Mouse (Mus musculus) embryonic facial prominence, embryonic 10.5 days (tissue): ENCODE measurements around the gene Iqch. TPM values are rescaled to one million over a fixed set of nuclear protein-coding genes. Genes with fewer than 3 reads are reported as not detected.

Source experiments
- DNase-seq: peaks from one replicate; pipeline ENCODE4 v3.0.0-alpha.2; 2017; ENCODE audit warnings: low spot score
- H3K27ac ChIP-seq: fragments of 300-500 bp; sonication (generic); replicated peaks from 2 replicates; pipeline ENCODE4 v1.5.1; 2016; ENCODE audit warnings: mild to moderate bottlenecking
- H3K27me3 ChIP-seq: fragments of 300-500 bp; sonication (generic); replicated peaks from 2 replicates; pipeline ENCODE4 v1.6.1; 2016; ENCODE audit warnings: low read depth, mild to moderate bottlenecking; ENCODE audit not compliant: poor library complexity, severe bottlenecking
- H3K36me3 ChIP-seq: fragments of 300-500 bp; sonication (generic); replicated peaks from 2 replicates; pipeline ENCODE4 v1.6.1; 2016; ENCODE audit warnings: mild to moderate bottlenecking, moderate library complexity
- H3K4me1 ChIP-seq: fragments of 300-500 bp; sonication (generic); 2 replicates; pipeline ENCODE4 v1.6.1; 2016
- H3K4me3 ChIP-seq: fragments of 300-500 bp; sonication (generic); 2 replicates; pipeline ENCODE4 v1.5.1; 2016; ENCODE audit warnings: mild to moderate bottlenecking, moderate library complexity
- H3K9me3 ChIP-seq: fragments of 300-500 bp; sonication (generic); 2 replicates; pipeline ENCODE4 v1.6.1; 2016; ENCODE audit warnings: mild to moderate bottlenecking
- WGBS: fragments of 180-500 bp; shearing (Covaris S2); methylation state at CpG from one replicate; pipeline ENCODE4 v1.1.7; 2016; 5-methylcytosine and 5-hydroxymethylcytosine counted together
- polyA plus RNA-seq: library from polyadenylated mRNA; unstranded; fragments of >200 nt; fragmentation: Nextera tagmentation; extraction: Ambion mirVana; gene quantifications from 2 replicates; pipeline ENCODE4 v1.2.1, GENCODE M21; 2016

The Iqch gene
- polyA plus RNA-seq, 1 experiment from 2014 or later: 0.09 TPM

- H3K9me3 ChIP-seq: no peaks in the 10 kb centered on the region
- no peak for DNase-seq
- no peaks in the 10 kb centered on the region for H3K27me3 ChIP-seq
- H3K36me3 ChIP-seq: peaks cover 59% of the 10 kb centered on the region
- H3K4me3 ChIP-seq: no peak overlapping the region
- peaks cover 9% of the 10 kb centered on the region; the same call in 1 of the 2 replicates for H3K4me1 ChIP-seq
- H3K27ac ChIP-seq: no peak overlapping the region
- 66% methylated on average over 11 of the region's 11 CpGs for WGBS
Measured at GRCm38 (mm10) chr9:63632924-63633323, 30.6 kb upstream of the Iqch start.

- Histone ChIP-seq H3K4me3 (no peak overlapping the region), H3K27me3 (no peaks in the 10 kb centered on the region), H3K36me3 (peaks cover 59% of the 10 kb centered on the region), H3K4me1 (peaks cover 9% of the 10 kb centered on the region; the same call in 1 of the 2 replicates), H3K27ac (no peak overlapping the region), H3K9me3 (no peaks in the 10 kb centered on the region)
- DNase-seq: no peak
- WGBS: 94% methylated on average over 4 of the region's 4 CpGs
Measured at GRCm38 (mm10) chr9:63632045-63632444, 29.8 kb upstream of the Iqch start.

- H3K4me3 ChIP-seq: no peak overlapping the region
- 91% methylated on average over 9 of the region's 9 CpGs for WGBS
- DNase-seq: no peak
Measured at GRCm38 (mm10) chr9:63625090-63625756, 22.9 kb upstream of the Iqch start.

GRCm38 (mm10) chr9:63623895-63624569, 21.7 kb upstream of the Iqch start:
- Histone ChIP-seq H3K9me3 (no peaks in the 10 kb centered on the region), H3K4me1 (peaks cover 16% of the 10 kb centered on the region), H3K4me3 (no peak overlapping the region), H3K27me3 (no peaks in the 10 kb centered on the region), H3K36me3 (peaks cover 70% of the 10 kb centered on the region), H3K27ac (no peak overlapping the region)
- 76% methylated on average over 15 of the region's 15 CpGs for WGBS
- DNase-seq: no peak

More at GRCm38 (mm10) chr9:63625090-63625756, 22.9 kb upstream of the Iqch start:
- Histone ChIP-seq H3K9me3 (no peaks in the 10 kb centered on the region), H3K27me3 (no peaks in the 10 kb centered on the region), H3K4me1 (peaks cover 16% of the 10 kb centered on the region), H3K36me3 (peaks cover 70% of the 10 kb centered on the region), H3K27ac (no peak overlapping the region)

GRCm38 (mm10) chr9:63617967-63618366, 15.7 kb upstream of the Iqch start:
- H3K27ac ChIP-seq: no peak overlapping the region
- no peak for DNase-seq
- H3K4me3 ChIP-seq: no peak overlapping the region
- H3K27me3 ChIP-seq: no peaks in the 10 kb centered on the region
- H3K36me3 ChIP-seq: peaks cover 55% of the 10 kb centered on the region
- H3K4me1 ChIP-seq: peaks cover 21% of the 10 kb centered on the region
- no peaks in the 10 kb centered on the region for H3K9me3 ChIP-seq
- 95% methylated on average over 2 of the region's 2 CpGs for WGBS

DNA sequence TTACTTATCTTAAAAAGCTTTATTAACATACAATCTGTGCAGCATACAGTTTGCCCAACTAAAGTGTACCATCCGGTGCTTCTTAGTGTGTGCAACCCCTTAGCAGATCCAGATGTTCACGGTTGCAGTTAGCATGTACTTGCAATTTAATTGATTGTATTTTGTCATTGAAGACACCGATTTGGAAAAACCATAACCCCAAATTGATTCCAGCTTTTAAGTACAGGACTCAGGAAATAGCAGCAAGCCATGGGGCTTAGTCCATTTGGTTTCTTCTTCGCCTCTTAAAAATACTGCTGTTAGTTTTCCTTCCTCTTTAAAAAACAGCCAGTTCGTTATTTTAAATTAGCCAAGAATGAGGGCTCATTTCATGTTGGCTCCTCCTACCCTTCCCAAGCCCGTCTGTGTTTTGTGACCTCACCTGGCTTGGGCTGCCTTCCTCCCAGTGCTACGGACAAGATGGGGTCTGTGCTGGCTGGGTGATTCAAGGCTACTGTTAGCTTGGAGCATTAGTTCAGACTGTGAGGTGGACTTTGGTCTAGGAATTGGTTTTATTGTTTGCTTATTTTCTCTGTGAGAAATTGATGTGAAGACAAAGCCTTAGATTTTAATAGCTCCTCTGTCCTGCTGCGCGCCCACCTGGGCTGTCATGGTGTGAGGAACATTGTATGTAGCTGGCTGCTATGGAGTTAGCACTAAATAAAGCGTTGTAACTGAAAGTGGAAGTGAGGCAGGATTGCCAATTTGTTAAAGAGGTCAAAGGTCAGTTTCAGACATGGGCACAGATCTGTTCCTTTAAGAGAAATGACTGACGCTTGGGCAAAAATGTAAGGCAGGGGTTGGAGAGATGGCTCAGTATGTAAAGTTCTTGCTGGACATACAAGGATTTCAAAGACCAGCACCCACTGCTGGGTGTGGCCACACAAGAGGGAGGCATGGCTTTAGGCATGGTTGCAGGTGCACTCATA, 12.0 kb upstream of the Iqch start:
- no peak for DNase-seq
- no peaks in the 10 kb centered on the region for H3K9me3 ChIP-seq
- H3K27ac ChIP-seq: no peak overlapping the region
- 67% methylated on average over 11 of the region's 11 CpGs for WGBS
- peaks cover 28% of the 10 kb centered on the region for H3K36me3 ChIP-seq
- H3K4me3 ChIP-seq: no peak overlapping the region
- H3K27me3 ChIP-seq: no peaks in the 10 kb centered on the region
- peaks cover 53% of the 10 kb centered on the region for H3K4me1 ChIP-seq

DNA sequence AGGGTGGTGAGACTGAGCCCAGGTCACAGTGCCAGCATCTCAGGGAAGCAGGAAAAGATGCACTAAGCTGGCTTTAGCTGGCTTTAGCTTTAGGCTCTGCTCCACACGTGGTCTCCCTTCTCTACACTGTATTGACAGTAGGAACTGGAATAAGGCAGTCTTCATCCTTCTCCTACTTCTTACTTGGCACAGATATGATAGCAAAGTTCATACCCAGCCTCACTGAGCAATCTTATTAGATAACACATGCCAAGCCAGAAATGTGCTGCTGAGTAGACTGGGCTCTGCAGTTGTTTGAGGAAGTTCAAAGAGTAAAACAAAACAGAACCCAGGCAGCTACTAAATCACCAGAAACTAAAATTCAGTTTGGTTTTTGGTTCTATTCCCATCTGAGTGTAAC, 11.3 kb upstream of the Iqch start:
- Histone ChIP-seq H3K36me3 (peaks cover 21% of the 10 kb centered on the region), H3K9me3 (no peaks in the 10 kb centered on the region), H3K27me3 (no peaks in the 10 kb centered on the region), H3K4me3 (no peak overlapping the region), H3K27ac (0 out of 2 replicates have a peak overlapping the region, but pooled peaks have one; percentile 5), H3K4me1 (peaks cover 60% of the 10 kb centered on the region)
- no peak for DNase-seq
- WGBS: 41% methylated on average over 1 of the region's 1 CpGs

- Histone ChIP-seq H3K4me3 (no peak overlapping the region), H3K36me3 (peaks cover 14% of the 10 kb centered on the region), H3K27me3 (no peaks in the 10 kb centered on the region), H3K4me1 (peaks cover 62% of the 10 kb centered on the region), H3K9me3 (no peaks in the 10 kb centered on the region), H3K27ac (peak overlapping the region; percentile 5; the same call in 1 of the 2 replicates)
- WGBS: 52% methylated on average over 16 of the region's 16 CpGs
- DNase-seq: peak; percentile 59
Measured at GRCm38 (mm10) chr9:63612565-63613515, 10.5 kb upstream of the Iqch start.

GRCm38 (mm10) chr9:63611967-63612366, 9.7 kb upstream of the Iqch start:
- Histone ChIP-seq H3K4me3 (no peak overlapping the region), H3K36me3 (peaks cover 5% of the 10 kb centered on the region), H3K4me1 (peaks cover 62% of the 10 kb centered on the region), H3K27ac (no peak overlapping the region; the same call in 1 of the 2 replicates), H3K27me3 (no peaks in the 10 kb centered on the region), H3K9me3 (no peaks in the 10 kb centered on the region)
- WGBS: 71% methylated on average over 5 of the region's 5 CpGs
- DNase-seq: no peak

DNA sequence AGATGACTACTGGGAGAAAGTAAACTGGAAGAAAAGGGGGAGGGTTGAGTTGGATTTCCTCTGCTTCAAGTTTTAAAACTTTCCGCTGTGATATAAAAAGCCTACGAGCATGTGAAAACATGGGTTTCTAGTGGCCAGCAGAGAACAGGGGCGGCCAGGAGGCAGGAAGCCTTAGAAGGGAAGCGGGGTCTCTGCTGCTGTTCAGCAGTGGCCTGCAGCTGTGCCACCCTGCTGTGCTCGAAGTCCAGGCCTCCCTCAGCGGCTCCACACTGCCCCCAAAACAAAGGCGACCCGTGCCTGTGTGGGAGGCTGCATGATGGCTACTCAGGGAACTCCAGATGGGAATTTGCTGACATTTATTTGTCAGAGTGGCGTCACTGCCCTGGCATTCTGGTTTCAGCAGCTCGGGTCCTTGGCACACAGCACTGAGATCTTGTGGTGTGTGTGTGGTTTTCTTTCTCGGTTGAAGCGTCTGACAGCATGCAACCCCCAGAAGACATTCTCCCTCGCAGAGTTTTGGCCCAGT, 8.6 kb upstream of the Iqch start:
- H3K27ac ChIP-seq: peak overlapping the region; percentile 78
- WGBS: 14% methylated on average over 13 of the region's 13 CpGs

GRCm38 (mm10) chr9:63610231-63610630, 7.9 kb upstream of the Iqch start:
- WGBS: 84% methylated on average over 6 of the region's 6 CpGs
- DNase-seq: no peak
- peaks cover 68% of the 10 kb centered on the region for H3K4me1 ChIP-seq
- no peaks in the 10 kb centered on the region for H3K9me3 ChIP-seq
- H3K27ac ChIP-seq: peak overlapping the region; percentile 78; the same call in 1 of the 2 replicates
- no peak overlapping the region for H3K4me3 ChIP-seq
- no peaks in the 10 kb centered on the region for H3K36me3 ChIP-seq
- H3K27me3 ChIP-seq: no peaks in the 10 kb centered on the region

More for the DNA sequence above, 8.6 kb upstream of the Iqch start:
- DNase-seq: peak; percentile 53
- peak overlapping the region; percentile 11; the same call in 1 of the 2 replicates for H3K4me3 ChIP-seq
- no peaks in the 10 kb centered on the region for H3K9me3 ChIP-seq
- H3K27me3 ChIP-seq: no peaks in the 10 kb centered on the region
- H3K4me1 ChIP-seq: peaks cover 64% of the 10 kb centered on the region
- no peaks in the 10 kb centered on the region for H3K36me3 ChIP-seq
